Mouse (Mus musculus) macrophage (primary cell): ENCODE data around the gene Tbc1d2. TPM values are rescaled to one million over a fixed set of nuclear protein-coding genes. Genes with fewer than 3 reads are reported as not detected.
"Not testable (repeated sequence)": the region's sequence is repeated elsewhere in the genome, so short reads cannot be mapped to it uniquely, and the experiment has no call there.

Experiments used
- H3K27ac ChIP-seq: fragments of 350-480 bp; formaldehyde crosslinking; 2 replicates; pipeline ENCODE4 v1.9.0; 2021
- H3K36me3 ChIP-seq: fragments of 350-480 bp; formaldehyde crosslinking; 2 replicates; pipeline ENCODE4 v1.9.0; 2021; ENCODE audit errors: inconsistent target
- H3K4me3 ChIP-seq: fragments of 350-480 bp; formaldehyde crosslinking; 2 replicates; pipeline ENCODE4 v1.9.0; 2021; ENCODE audit errors: inconsistent target
- H3K79me2 ChIP-seq: fragments of 350-480 bp; formaldehyde crosslinking; 2 replicates; pipeline ENCODE4 v1.9.0; 2021; ENCODE audit errors: inconsistent target
- WGBS: methylation state at CpG from one replicate; pipeline ENCODE4 v1.1.7; 2026; ENCODE audit warnings: inconsistent platforms; ENCODE audit not compliant: missing documents; 5-methylcytosine and 5-hydroxymethylcytosine counted together
- polyA plus RNA-seq: library from polyadenylated mRNA; stranded (reverse); fragments of 250-400 nt; gene quantifications from 3 replicates; pipeline ENCODE4 v1.2.4, GENCODE M21; 2018; ENCODE audit warnings: inconsistent platforms

Tbc1d2 gene
- polyA plus RNA-seq, 1 experiment from 2014 or later, result 8.8 TPM

- WGBS, result 83% methylated on average over 8 of the region's 8 CpGs
Observed at GRCm38 (mm10) chr4:46589151-46589550, 60.9 kb downstream of the Tbc1d2 start.

GRCm38 (mm10) chr4:46586473-46586872 lies 63.5 kb downstream of the Tbc1d2 start:
- Histone ChIP-seq H3K27ac (no peak overlapping the region), H3K4me3 (no peak overlapping the region), H3K79me2 (peaks cover 75% of the 10 kb centered on the region), H3K36me3 (0 out of 2 replicates have a peak, but pooled peaks cover 6% of the 10 kb centered on the region)
- WGBS, result 88% methylated on average over 4 of the region's 4 CpGs

More at GRCm38 (mm10) chr4:46589151-46589550, 60.9 kb downstream of the Tbc1d2 start:
- Histone ChIP-seq H3K27ac (no peak overlapping the region), H3K36me3 (0 out of 2 replicates have a peak, but pooled peaks cover 6% of the 10 kb centered on the region), H3K79me2 (peaks cover 94% of the 10 kb centered on the region), H3K4me3 (no peak overlapping the region)

GRCm38 (mm10) chr4:46585811-46586190 lies 64.2 kb downstream of the Tbc1d2 start:
- Histone ChIP-seq H3K27ac (peak overlapping the region; percentile 44; the same call in 1 of the 2 replicates), H3K4me3 (no peak overlapping the region), H3K36me3 (0 out of 2 replicates have a peak, but pooled peaks cover 6% of the 10 kb centered on the region), H3K79me2 (peaks cover 75% of the 10 kb centered on the region)
- WGBS, result 48% methylated on average over 8 of the region's 8 CpGs

GRCm38 (mm10) chr4:46585041-46585810 lies 64.8 kb downstream of the Tbc1d2 start:
- Histone ChIP-seq H3K27ac (peak overlapping the region; percentile 44), H3K36me3 (0 out of 2 replicates have a peak, but pooled peaks cover 6% of the 10 kb centered on the region), H3K4me3 (no peak overlapping the region), H3K79me2 (peaks cover 75% of the 10 kb centered on the region)
- WGBS, result 54% methylated on average over 13 of the region's 13 CpGs

GRCm38 (mm10) chr4:46584536-46584935 lies 65.5 kb downstream of the Tbc1d2 start:
- Histone ChIP-seq H3K79me2 (peaks cover 75% of the 10 kb centered on the region), H3K27ac (peak overlapping the region; percentile 44)
- H3K36me3 ChIP-seq, H3K4me3 ChIP-seq: not testable (repeated sequence)
- 20% methylated on average over 2 of the region's 3 CpGs for WGBS

- peak overlapping the region; percentile 44 for H3K27ac ChIP-seq
- no CpG with 5 or more reads among the region's 6 CpGs for WGBS
- peaks cover 75% of the 10 kb centered on the region for H3K79me2 ChIP-seq
- not testable (repeated sequence) for H3K36me3 ChIP-seq, H3K4me3 ChIP-seq
Observed at GRCm38 (mm10) chr4:46584084-46584483, 65.9 kb downstream of the Tbc1d2 start.

GRCm38 (mm10) chr4:46582024-46582423 lies 68.0 kb downstream of the Tbc1d2 start:
- H3K4me3 ChIP-seq, H3K27ac ChIP-seq, H3K36me3 ChIP-seq: not testable (repeated sequence)
- 74% methylated on average over 4 of the region's 9 CpGs for WGBS
- H3K79me2 ChIP-seq, result peaks cover 74% of the 10 kb centered on the region

GRCm38 (mm10) chr4:46581577-46581976 lies 68.4 kb downstream of the Tbc1d2 start:
- peaks cover 72% of the 10 kb centered on the region for H3K79me2 ChIP-seq
- WGBS, result 96% methylated on average over 5 of the region's 22 CpGs
- H3K4me3 ChIP-seq, H3K27ac ChIP-seq, H3K36me3 ChIP-seq: not testable (repeated sequence)

- not testable (repeated sequence) for H3K36me3 ChIP-seq, H3K4me3 ChIP-seq
- Histone ChIP-seq H3K27ac (peak overlapping the region; percentile 43), H3K79me2 (peaks cover 67% of the 10 kb centered on the region)
- WGBS, result 78% methylated on average over 12 of the region's 15 CpGs
Observed at GRCm38 (mm10) chr4:46580799-46581243, 69.2 kb downstream of the Tbc1d2 start.

GRCm38 (mm10) chr4:46578796-46579346 lies 71.1 kb downstream of the Tbc1d2 start:
- H3K79me2 ChIP-seq, result peaks cover 61% of the 10 kb centered on the region
- WGBS, result 84% methylated on average over 8 of the region's 8 CpGs
- not testable (repeated sequence) for H3K36me3 ChIP-seq, H3K4me3 ChIP-seq, H3K27ac ChIP-seq

GRCm38 (mm10) chr4:46578228-46578627 lies 71.8 kb downstream of the Tbc1d2 start:
- peaks cover 68% of the 10 kb centered on the region for H3K79me2 ChIP-seq

GRCm38 (mm10) chr4:46575509-46576284 lies 74.3 kb downstream of the Tbc1d2 start:
- not testable (repeated sequence) for H3K4me3 ChIP-seq, H3K36me3 ChIP-seq
- 17% methylated on average over 3 of the region's 10 CpGs for WGBS
- peak overlapping the region; percentile 33 for H3K27ac ChIP-seq
- H3K79me2 ChIP-seq, result peaks cover 77% of the 10 kb centered on the region

More at GRCm38 (mm10) chr4:46578228-46578627, 71.8 kb downstream of the Tbc1d2 start:
- H3K36me3 ChIP-seq, result no peaks in the 10 kb centered on the region
- WGBS, result 63% methylated on average over 1 of the region's 1 CpGs
- no peak overlapping the region for H3K4me3 ChIP-seq
- H3K27ac ChIP-seq, result no peak overlapping the region

- Histone ChIP-seq H3K27ac (peak overlapping the region; percentile 93), H3K79me2 (peaks cover 77% of the 10 kb centered on the region)
- WGBS, result 2% methylated on average over 9 of the region's 12 CpGs
Observed at GRCm38 (mm10) chr4:46574841-46575240, 75.2 kb downstream of the Tbc1d2 start.

GRCm38 (mm10) chr4:46574024-46574753 lies 75.8 kb downstream of the Tbc1d2 start:
- Histone ChIP-seq H3K27ac (peak overlapping the region; percentile 93), H3K36me3 (peaks cover 1% of the 10 kb centered on the region; the same call in 1 of the 2 replicates), H3K79me2 (peaks cover 77% of the 10 kb centered on the region), H3K4me3 (peak overlapping the region; percentile 2; the same call in 1 of the 2 replicates)
- WGBS, result 39% methylated on average over 9 of the region's 9 CpGs

More at GRCm38 (mm10) chr4:46574841-46575240, 75.2 kb downstream of the Tbc1d2 start:
- Histone ChIP-seq H3K4me3 (peak overlapping the region; percentile 2; the same call in 1 of the 2 replicates), H3K36me3 (no peaks in the 10 kb centered on the region)
